Mouse (Mus musculus) bone marrow macrophage, adult 2 months (primary cell): Measurements from ENCODE around the gene Aamdc.

Experiments
- CTCF ChIP-seq: IDR thresholded peaks from 2 replicates; pipeline ENCODE4 v1.5.1; 2012; ENCODE audit warnings: low read depth, mild to moderate bottlenecking, low read length, moderate library complexity
- POLR2A ChIP-seq: IDR thresholded peaks from 2 replicates; pipeline ENCODE4 v1.6.1; 2012; ENCODE audit warnings: mild to moderate bottlenecking, low read depth, low read length, borderline replicate concordance

- TF ChIP-seq CTCF: no peak
- TF ChIP-seq POLR2A: no peak
Measured at GRCm38 (mm10) chr7:97591336-97591735, 12.0 kb upstream of the Aamdc start.
